Mouse (Mus musculus) hindbrain, embryonic 15.5 days (tissue): ENCODE measurements at regions not wholly inside any gene's neighbourhood (a gene's known extent, or its start where the extent isn't known, plus 50 kb on each side); places are given as distances from the start of the nearest gene placed in this dataset.
A peak's percentile ranks its signal among the peaks of the same experiment; 100 is the strongest.

ENCODE experiments used
- ATAC-seq: fragments of 200-750 bp; cut with Nextera tagmentation; 2 replicates; pipeline ENCODE4 v1.8.0; 2017; ENCODE audit warnings: low read depth, moderate number of reproducible peaks, moderate TSS enrichment; ENCODE audit not compliant: low FRiP score
- H3K27ac ChIP-seq: fragments of 300-500 bp; sonication (generic); replicated peaks from 2 replicates; pipeline ENCODE4 v1.5.1; 2015; ENCODE audit warnings: mild to moderate bottlenecking, inconsistent platforms
- H3K27me3 ChIP-seq: fragments of 300-500 bp; sonication (generic); 2 replicates; pipeline ENCODE4 v1.6.1; 2015; ENCODE audit warnings: control low read depth, inconsistent platforms
- H3K36me3 ChIP-seq: fragments of 300-500 bp; sonication (generic); 2 replicates; pipeline ENCODE4 v1.6.1; 2015; ENCODE audit warnings: control low read depth, inconsistent platforms
- H3K4me1 ChIP-seq: fragments of 300-500 bp; sonication (generic); replicated peaks from 2 replicates; pipeline ENCODE4 v1.6.1; 2015; ENCODE audit warnings: control low read depth, inconsistent platforms
- H3K4me2 ChIP-seq: fragments of 300-500 bp; sonication (generic); 2 replicates; pipeline ENCODE4 v1.6.1; 2015; ENCODE audit warnings: moderate library complexity, mild to moderate bottlenecking, inconsistent platforms
- H3K4me3 ChIP-seq: fragments of 300-500 bp; sonication (generic); 2 replicates; pipeline ENCODE4 v1.5.1; 2015; ENCODE audit warnings: mild to moderate bottlenecking, inconsistent platforms
- H3K9ac ChIP-seq: fragments of 300-500 bp; sonication (generic); 2 replicates; pipeline ENCODE4 v1.6.1; 2015; ENCODE audit warnings: inconsistent platforms
- H3K9me3 ChIP-seq: fragments of 300-500 bp; sonication (generic); 2 replicates; pipeline ENCODE4 v1.6.1; 2016; ENCODE audit warnings: control low read depth, inconsistent platforms
- WGBS: fragments of 180-500 bp; shearing (Covaris S2); methylation state at CpG from one replicate; pipeline ENCODE4 v1.1.7; 2015; 5-methylcytosine and 5-hydroxymethylcytosine counted together

- no peak overlapping the region for H3K27ac ChIP-seq
- H3K4me1 ChIP-seq, result no peaks in the 10 kb centered on the region
- no peak overlapping the region for H3K4me3 ChIP-seq
- WGBS, result 87% methylated on average over 21 of the region's 21 CpGs
- H3K27me3 ChIP-seq, result no peaks in the 10 kb centered on the region
- no peak for ATAC-seq
- H3K9ac ChIP-seq, result no peak overlapping the region
- no peak overlapping the region for H3K4me2 ChIP-seq
- H3K9me3 ChIP-seq, result no peaks in the 10 kb centered on the region
- no peaks in the 10 kb centered on the region for H3K36me3 ChIP-seq
Measured at GRCm38 (mm10) chr13:44558491-44559177, 170.6 kb upstream of the Jarid2 start.

GRCm38 (mm10) chr13:44559178-44559565, 170.1 kb upstream of the Jarid2 start:
- Histone ChIP-seq H3K27me3 (no peaks in the 10 kb centered on the region), H3K4me2 (no peak overlapping the region), H3K9ac (no peak overlapping the region), H3K4me3 (no peak overlapping the region), H3K27ac (no peak overlapping the region), H3K36me3 (no peaks in the 10 kb centered on the region), H3K9me3 (no peaks in the 10 kb centered on the region), H3K4me1 (no peaks in the 10 kb centered on the region)
- ATAC-seq, result no peak
- 97% methylated on average over 6 of the region's 6 CpGs for WGBS

GRCm38 (mm10) chr13:44559706-44560105, 169.6 kb upstream of the Jarid2 start:
- H3K27ac ChIP-seq, result no peak overlapping the region
- no peak overlapping the region for H3K4me3 ChIP-seq
- H3K4me1 ChIP-seq, result no peaks in the 10 kb centered on the region
- H3K9ac ChIP-seq, result no peak overlapping the region
- no peak overlapping the region for H3K4me2 ChIP-seq
- ATAC-seq, result no peak
- H3K27me3 ChIP-seq, result no peaks in the 10 kb centered on the region
- 70% methylated on average over 2 of the region's 2 CpGs for WGBS
- no peaks in the 10 kb centered on the region for H3K9me3 ChIP-seq
- no peaks in the 10 kb centered on the region for H3K36me3 ChIP-seq

GRCm38 (mm10) chr13:44564705-44565104, 164.6 kb upstream of the Jarid2 start:
- H3K4me1 ChIP-seq, result no peaks in the 10 kb centered on the region
- no peaks in the 10 kb centered on the region for H3K27me3 ChIP-seq
- no peak overlapping the region for H3K4me3 ChIP-seq
- 32% methylated on average over 11 of the region's 11 CpGs for WGBS
- H3K36me3 ChIP-seq, result no peaks in the 10 kb centered on the region
- ATAC-seq, result no peak
- no peak overlapping the region for H3K4me2 ChIP-seq
- no peaks in the 10 kb centered on the region for H3K9me3 ChIP-seq
- no peak overlapping the region for H3K27ac ChIP-seq
- H3K9ac ChIP-seq, result no peak overlapping the region

- Histone ChIP-seq H3K4me3 (no peak overlapping the region), H3K4me1 (no peaks in the 10 kb centered on the region), H3K4me2 (no peak overlapping the region), H3K36me3 (no peaks in the 10 kb centered on the region), H3K9me3 (no peaks in the 10 kb centered on the region), H3K9ac (no peak overlapping the region), H3K27ac (no peak overlapping the region), H3K27me3 (no peaks in the 10 kb centered on the region)
- WGBS, result 77% methylated on average over 2 of the region's 2 CpGs
- ATAC-seq, result no peak
Measured at GRCm38 (mm10) chr13:44567696-44568095, 161.6 kb upstream of the Jarid2 start.

GRCm38 (mm10) chr13:44569241-44569778, 160.0 kb upstream of the Jarid2 start:
- 77% methylated on average over 3 of the region's 3 CpGs for WGBS
- no peak overlapping the region for H3K27ac ChIP-seq
- H3K27me3 ChIP-seq, result no peaks in the 10 kb centered on the region
- ATAC-seq, result no peak
- no peak overlapping the region for H3K4me2 ChIP-seq
- no peak overlapping the region for H3K9ac ChIP-seq
- no peaks in the 10 kb centered on the region for H3K9me3 ChIP-seq
- no peaks in the 10 kb centered on the region for H3K4me1 ChIP-seq
- no peak overlapping the region for H3K4me3 ChIP-seq
- no peaks in the 10 kb centered on the region for H3K36me3 ChIP-seq

GRCm38 (mm10) chr13:44573463-44573862, 155.8 kb upstream of the Jarid2 start:
- Histone ChIP-seq H3K9me3 (no peaks in the 10 kb centered on the region), H3K9ac (no peak overlapping the region), H3K4me1 (no peaks in the 10 kb centered on the region), H3K27ac (no peak overlapping the region), H3K27me3 (no peaks in the 10 kb centered on the region), H3K36me3 (no peaks in the 10 kb centered on the region), H3K4me2 (no peak overlapping the region), H3K4me3 (no peak overlapping the region)
- 10% methylated on average over 7 of the region's 7 CpGs for WGBS
- ATAC-seq, result no peak

- no peak overlapping the region for H3K4me3 ChIP-seq
- no peak overlapping the region for H3K9ac ChIP-seq
- peaks cover 15% of the 10 kb centered on the region for H3K4me1 ChIP-seq
- 0 out of 2 replicates have a peak, but pooled peaks cover 4% of the 10 kb centered on the region for H3K9me3 ChIP-seq
- H3K4me2 ChIP-seq, result no peak overlapping the region
- H3K36me3 ChIP-seq, result no peaks in the 10 kb centered on the region
- H3K27ac ChIP-seq, result no peak overlapping the region
- 95% methylated on average over 5 of the region's 5 CpGs for WGBS
- ATAC-seq, result no peak
- H3K27me3 ChIP-seq, result no peaks in the 10 kb centered on the region
Measured at GRCm38 (mm10) chr13:44579215-44579614, 150.1 kb upstream of the Jarid2 start.

- Histone ChIP-seq H3K9ac (no peak overlapping the region), H3K4me3 (no peak overlapping the region), H3K27me3 (no peaks in the 10 kb centered on the region), H3K4me1 (peaks cover 15% of the 10 kb centered on the region), H3K27ac (no peak overlapping the region), H3K4me2 (peak overlapping the region; percentile 8; the same call in 1 of the 2 replicates), H3K9me3 (0 out of 2 replicates have a peak, but pooled peaks cover 4% of the 10 kb centered on the region), H3K36me3 (no peaks in the 10 kb centered on the region)
- WGBS, result 50% methylated on average over 15 of the region's 15 CpGs
- ATAC-seq, result no peak
Measured at GRCm38 (mm10) chr13:44580156-44580736, 149.0 kb upstream of the Jarid2 start.

- Histone ChIP-seq H3K4me2 (peak overlapping the region; percentile 8; the same call in 1 of the 2 replicates), H3K27ac (no peak overlapping the region), H3K9me3 (0 out of 2 replicates have a peak, but pooled peaks cover 4% of the 10 kb centered on the region), H3K27me3 (no peaks in the 10 kb centered on the region), H3K4me1 (peaks cover 15% of the 10 kb centered on the region), H3K36me3 (no peaks in the 10 kb centered on the region), H3K4me3 (no peak overlapping the region), H3K9ac (no peak overlapping the region)
- ATAC-seq, result no peak
- WGBS, result 48% methylated on average over 9 of the region's 9 CpGs
Measured at GRCm38 (mm10) chr13:44580767-44581166, 148.5 kb upstream of the Jarid2 start.

GRCm38 (mm10) chr13:44581947-44582766, 147.1 kb upstream of the Jarid2 start:
- no peak for ATAC-seq
- no peak overlapping the region for H3K9ac ChIP-seq

GRCm38 (mm10) chr13:44582767-44583085, 146.5 kb upstream of the Jarid2 start:
- Histone ChIP-seq H3K4me1 (peaks cover 15% of the 10 kb centered on the region), H3K27me3 (no peaks in the 10 kb centered on the region), H3K36me3 (no peaks in the 10 kb centered on the region), H3K4me2 (peak overlapping the region; percentile 40), H3K4me3 (no peak overlapping the region), H3K9ac (no peak overlapping the region), H3K9me3 (0 out of 2 replicates have a peak, but pooled peaks cover 4% of the 10 kb centered on the region), H3K27ac (no peak overlapping the region)
- no peak for ATAC-seq
- 22% methylated on average over 2 of the region's 2 CpGs for WGBS

More at GRCm38 (mm10) chr13:44581947-44582766, 147.1 kb upstream of the Jarid2 start:
- H3K4me3 ChIP-seq, result no peak overlapping the region
- H3K9me3 ChIP-seq, result 0 out of 2 replicates have a peak, but pooled peaks cover 4% of the 10 kb centered on the region
- no peaks in the 10 kb centered on the region for H3K27me3 ChIP-seq
- 20% methylated on average over 23 of the region's 23 CpGs for WGBS
- H3K36me3 ChIP-seq, result no peaks in the 10 kb centered on the region
- no peak overlapping the region for H3K27ac ChIP-seq
- H3K4me1 ChIP-seq, result peaks cover 15% of the 10 kb centered on the region
- peak overlapping the region; percentile 40 for H3K4me2 ChIP-seq
